Mouse (Mus musculus) heart, embryonic 10.5 days (tissue): ENCODE measurements around the gene Fgd1. TPM values are rescaled to one million over a fixed set of nuclear protein-coding genes. Genes with fewer than 3 reads are reported as not detected.

ENCODE experiments used
- DNase-seq: peaks from one replicate; pipeline ENCODE4 v3.0.0-alpha.2; 2017; ENCODE audit warnings: low spot score
- H3K27ac ChIP-seq: fragments of 300-500 bp; sonication (generic); 2 replicates; pipeline ENCODE4 v1.5.1; 2016; ENCODE audit warnings: mild to moderate bottlenecking
- H3K27me3 ChIP-seq: fragments of 300-500 bp; sonication (generic); 2 replicates; pipeline ENCODE4 v1.6.1; 2016; ENCODE audit warnings: mild to moderate bottlenecking; ENCODE audit not compliant: poor library complexity, insufficient read depth, severe bottlenecking
- H3K36me3 ChIP-seq: fragments of 300-500 bp; sonication (generic); 2 replicates; pipeline ENCODE4 v1.6.1; 2016; ENCODE audit warnings: mild to moderate bottlenecking, moderate library complexity
- H3K4me1 ChIP-seq: fragments of 300-500 bp; sonication (generic); 2 replicates; pipeline ENCODE4 v1.6.1; 2016; ENCODE audit warnings: mild to moderate bottlenecking
- H3K4me3 ChIP-seq: fragments of 300-500 bp; sonication (generic); 2 replicates; pipeline ENCODE4 v1.5.1; 2016; ENCODE audit warnings: mild to moderate bottlenecking, moderate library complexity
- H3K9me3 ChIP-seq: fragments of 300-500 bp; sonication (generic); 2 replicates; pipeline ENCODE4 v1.6.1; 2016; ENCODE audit warnings: mild to moderate bottlenecking, moderate library complexity
- whole genome bisulfite sequencing: fragments of 180-500 bp; shearing (Covaris S2); methylation state at CpG from one replicate; pipeline ENCODE4 v1.1.7; 2016; 5-methylcytosine and 5-hydroxymethylcytosine counted together
- polyA plus RNA-seq: library from polyadenylated mRNA; unstranded; fragments of >200 nt; fragmentation: Nextera tagmentation; extraction: Ambion mirVana; gene quantifications from 2 replicates; pipeline ENCODE4 v1.2.1, GENCODE M21; 2016

Gene Fgd1
- polyA plus RNA-seq, 1 experiment from 2014 or later = 9.3 TPM

DNA sequence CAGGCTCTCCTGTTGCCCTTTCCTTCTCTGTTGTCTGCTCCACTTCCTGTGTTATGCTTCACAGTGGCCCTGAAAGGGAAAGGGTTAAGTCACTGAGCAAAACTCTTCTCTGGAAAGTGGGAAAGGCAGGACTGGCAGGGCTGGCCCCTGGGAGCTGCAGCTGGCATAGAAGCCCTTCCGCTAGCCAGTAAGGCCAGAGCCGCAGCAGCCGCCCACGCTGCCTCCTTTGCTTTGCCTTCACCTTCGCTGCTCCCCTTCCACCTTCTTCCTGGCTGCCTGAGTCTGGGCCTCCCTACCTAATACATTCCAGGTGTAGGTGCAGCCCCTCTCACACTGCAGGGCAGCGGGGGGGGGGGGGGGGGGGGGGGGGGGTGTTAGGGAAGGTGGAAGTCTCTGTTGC lies 8.5 kb downstream of the Fgd1 start:
- no peak for DNase-seq
- Histone ChIP-seq H3K4me1 (peaks cover 19% of the 10 kb centered on the region), H3K27me3 (no peaks in the 10 kb centered on the region), H3K36me3 (no peaks in the 10 kb centered on the region), H3K27ac (peak overlapping the region; percentile 47; the same call in 1 of the 2 replicates), H3K9me3 (no peaks in the 10 kb centered on the region), H3K4me3 (no peak overlapping the region)
- 62% methylated on average over 5 of the region's 6 CpGs for WGBS

DNA sequence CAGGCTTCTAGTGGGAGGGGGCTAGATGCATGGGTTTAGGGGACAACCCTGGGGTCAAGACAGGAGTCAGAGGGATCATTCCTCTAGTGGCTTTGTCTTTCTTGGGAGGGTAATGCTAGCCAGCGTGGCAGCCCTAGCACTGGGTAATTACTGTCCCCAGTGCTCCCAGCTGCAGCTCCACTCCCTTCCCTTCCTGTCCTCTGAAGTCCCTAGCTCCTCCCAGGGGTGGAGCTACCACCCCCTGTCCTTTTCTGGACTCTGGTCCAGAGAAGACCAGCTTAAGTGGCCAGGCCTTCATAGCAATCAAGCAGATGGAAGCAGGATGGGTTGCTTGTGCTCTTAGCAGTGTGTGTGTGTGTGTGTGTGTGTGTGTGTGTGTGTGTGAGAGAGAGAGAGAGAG lies 9.6 kb downstream of the Fgd1 start:
- Histone ChIP-seq H3K36me3 (no peaks in the 10 kb centered on the region), H3K27me3 (no peaks in the 10 kb centered on the region), H3K4me3 (no peak overlapping the region), H3K27ac (no peak overlapping the region), H3K9me3 (no peaks in the 10 kb centered on the region), H3K4me1 (peaks cover 15% of the 10 kb centered on the region)
- DNase-seq = no peak
- 29% methylated on average over 1 of the region's 1 CpGs for WGBS

DNA sequence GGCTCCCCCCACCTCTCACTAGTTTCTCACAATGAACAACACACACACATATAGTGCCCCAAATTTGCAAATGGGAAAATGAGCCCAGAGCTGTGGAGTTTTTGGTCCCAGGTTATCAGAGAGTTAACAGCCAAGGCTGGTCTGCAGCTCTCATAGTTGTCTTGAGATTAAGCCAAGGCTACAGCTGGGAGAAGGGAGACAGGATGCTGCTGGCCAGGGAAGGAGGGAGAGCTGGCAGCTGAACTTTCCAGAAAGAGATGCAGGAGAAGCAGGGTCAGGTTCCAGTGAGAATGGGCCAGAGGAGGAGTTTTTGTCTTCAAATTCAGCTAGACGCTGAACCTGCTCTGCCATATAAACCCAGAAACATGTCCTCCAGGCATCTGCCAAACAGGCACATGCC lies 13.4 kb downstream of the Fgd1 start:
- Histone ChIP-seq H3K36me3 (no peaks in the 10 kb centered on the region), H3K27ac (no peak overlapping the region), H3K4me3 (no peak overlapping the region), H3K9me3 (no peaks in the 10 kb centered on the region), H3K27me3 (no peaks in the 10 kb centered on the region), H3K4me1 (peaks cover 8% of the 10 kb centered on the region)
- DNase-seq = no peak
- WGBS = 90% methylated on average over 1 of the region's 1 CpGs

DNA sequence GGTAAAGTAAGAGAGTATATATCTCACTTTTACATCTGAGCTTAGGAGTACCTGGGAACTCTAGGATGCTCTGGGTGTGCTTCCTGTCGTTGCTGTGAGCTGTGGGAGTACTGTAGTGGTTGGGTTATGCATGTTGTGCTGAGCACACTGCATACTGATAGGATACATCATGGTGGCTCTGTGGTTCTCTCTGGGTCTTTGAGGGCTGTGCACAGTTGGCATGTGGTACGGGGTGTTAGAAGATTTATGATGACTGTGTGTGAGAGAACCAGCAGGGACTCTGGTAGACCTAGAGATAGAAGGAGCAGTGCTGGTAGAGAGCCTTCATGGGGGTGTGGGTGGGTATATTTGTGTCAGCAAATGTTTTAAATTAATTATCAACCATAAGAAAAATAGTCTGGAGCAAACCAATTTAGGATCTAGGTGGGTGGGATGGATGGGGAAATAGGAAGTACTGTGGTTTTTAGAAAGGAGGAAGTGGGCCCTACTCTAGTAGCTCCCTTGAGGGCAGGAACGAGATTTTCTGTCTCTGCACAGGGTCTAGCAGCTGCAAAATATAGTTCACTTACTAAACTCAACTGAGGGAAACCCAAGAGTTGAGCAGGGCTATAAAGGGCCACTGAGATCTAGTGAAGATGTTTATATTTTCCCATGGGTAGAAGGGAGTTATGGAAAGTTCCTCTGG lies 15.8 kb downstream of the Fgd1 start:
- no peaks in the 10 kb centered on the region for H3K4me1 ChIP-seq
- H3K4me3 ChIP-seq = no peak overlapping the region
- no peaks in the 10 kb centered on the region for H3K9me3 ChIP-seq
- DNase-seq = no peak
- H3K27ac ChIP-seq = no peak overlapping the region
- 0 out of 2 replicates have a peak, but pooled peaks cover under 1% of the 10 kb centered on the region for H3K27me3 ChIP-seq
- peaks cover 5% of the 10 kb centered on the region; the same call in 1 of the 2 replicates for H3K36me3 ChIP-seq
- WGBS = 65% methylated on average over 3 of the region's 3 CpGs

DNA sequence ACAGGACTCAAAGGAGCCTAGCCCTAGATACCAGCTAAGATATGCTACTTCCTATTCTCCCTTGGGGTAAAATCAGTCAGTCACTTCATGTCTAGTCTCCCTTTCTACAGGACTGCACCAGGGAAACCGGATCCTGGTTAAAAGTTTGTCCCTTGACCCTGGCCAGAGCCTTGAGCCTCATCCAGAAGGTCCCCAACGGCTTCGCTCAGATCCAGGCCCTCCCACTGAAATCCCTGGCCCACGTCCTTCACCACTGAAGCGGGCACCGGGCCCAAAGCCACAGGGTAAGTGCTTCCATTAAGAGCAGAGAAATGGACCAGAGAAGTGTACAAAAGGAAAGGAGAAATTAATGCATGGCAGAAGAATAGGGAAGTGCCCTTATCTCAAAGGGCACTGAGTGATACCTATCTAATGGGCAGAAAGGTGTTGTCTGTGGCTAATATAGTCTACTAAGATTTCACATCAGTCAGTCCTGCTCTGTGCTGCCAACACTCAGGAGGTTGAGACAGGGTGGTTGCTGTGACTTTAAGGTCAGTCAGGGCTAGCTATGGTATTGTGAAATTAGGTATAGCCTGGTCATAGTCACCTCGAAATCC lies 20.2 kb downstream of the Fgd1 start:
- Histone ChIP-seq H3K9me3 (no peaks in the 10 kb centered on the region), H3K4me1 (no peaks in the 10 kb centered on the region), H3K4me3 (no peak overlapping the region), H3K36me3 (peaks cover 40% of the 10 kb centered on the region), H3K27me3 (0 out of 2 replicates have a peak, but pooled peaks cover 4% of the 10 kb centered on the region), H3K27ac (no peak overlapping the region)
- 84% methylated on average over 7 of the region's 7 CpGs for WGBS
- no peak for DNase-seq

DNA sequence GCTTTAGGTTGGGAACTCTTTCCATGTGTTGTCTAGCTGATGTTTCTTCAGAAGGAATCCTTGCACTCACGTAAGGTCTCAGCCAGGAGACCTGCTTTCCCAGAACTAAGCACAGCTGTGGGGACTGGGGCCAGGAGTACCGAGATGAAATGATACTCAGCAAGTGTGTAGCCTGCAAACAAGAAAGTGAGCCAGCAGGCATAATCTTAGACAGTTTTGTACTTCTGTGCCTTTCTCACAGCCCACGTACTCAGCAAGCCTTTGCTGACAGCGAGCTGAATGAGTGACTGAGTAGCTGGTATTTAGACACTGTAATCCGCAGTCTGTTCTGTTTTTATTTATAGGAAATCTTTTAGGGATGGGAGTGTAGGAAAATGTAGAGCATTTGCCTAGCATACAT lies 21.9 kb downstream of the Fgd1 start:
- 91% methylated on average over 5 of the region's 5 CpGs for WGBS
- H3K4me1 ChIP-seq = no peaks in the 10 kb centered on the region
- H3K4me3 ChIP-seq = no peak overlapping the region
- peaks cover 53% of the 10 kb centered on the region for H3K36me3 ChIP-seq
- DNase-seq = no peak
- H3K27ac ChIP-seq = no peak overlapping the region
- H3K27me3 ChIP-seq = 0 out of 2 replicates have a peak, but pooled peaks cover 4% of the 10 kb centered on the region
- H3K9me3 ChIP-seq = no peaks in the 10 kb centered on the region

DNA sequence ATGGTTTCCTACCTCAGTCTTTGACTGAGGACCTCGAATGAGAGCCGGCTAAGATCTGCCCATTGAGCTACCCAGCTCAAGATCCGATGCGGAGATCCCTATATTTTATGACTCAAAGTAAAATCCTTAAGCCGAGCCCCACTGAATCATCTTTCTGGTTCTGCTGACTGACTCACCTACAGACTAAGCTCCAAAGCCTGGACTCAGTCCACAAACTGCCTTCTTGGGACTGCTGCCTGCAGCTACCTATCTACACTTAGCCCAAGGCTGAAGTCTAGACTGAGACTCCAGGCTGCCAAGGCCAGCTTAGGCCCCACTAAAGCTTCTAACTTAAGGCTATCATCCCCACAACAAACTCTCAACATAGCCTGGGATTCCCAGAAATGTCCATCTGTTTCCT lies 30.1 kb downstream of the Fgd1 start:
- H3K27me3 ChIP-seq = no peaks in the 10 kb centered on the region
- H3K36me3 ChIP-seq = peaks cover 51% of the 10 kb centered on the region
- WGBS = 90% methylated on average over 5 of the region's 5 CpGs
- no peak for DNase-seq
- H3K27ac ChIP-seq = no peak overlapping the region
- no peak overlapping the region for H3K4me3 ChIP-seq
- H3K4me1 ChIP-seq = no peaks in the 10 kb centered on the region
- H3K9me3 ChIP-seq = no peaks in the 10 kb centered on the region

DNA sequence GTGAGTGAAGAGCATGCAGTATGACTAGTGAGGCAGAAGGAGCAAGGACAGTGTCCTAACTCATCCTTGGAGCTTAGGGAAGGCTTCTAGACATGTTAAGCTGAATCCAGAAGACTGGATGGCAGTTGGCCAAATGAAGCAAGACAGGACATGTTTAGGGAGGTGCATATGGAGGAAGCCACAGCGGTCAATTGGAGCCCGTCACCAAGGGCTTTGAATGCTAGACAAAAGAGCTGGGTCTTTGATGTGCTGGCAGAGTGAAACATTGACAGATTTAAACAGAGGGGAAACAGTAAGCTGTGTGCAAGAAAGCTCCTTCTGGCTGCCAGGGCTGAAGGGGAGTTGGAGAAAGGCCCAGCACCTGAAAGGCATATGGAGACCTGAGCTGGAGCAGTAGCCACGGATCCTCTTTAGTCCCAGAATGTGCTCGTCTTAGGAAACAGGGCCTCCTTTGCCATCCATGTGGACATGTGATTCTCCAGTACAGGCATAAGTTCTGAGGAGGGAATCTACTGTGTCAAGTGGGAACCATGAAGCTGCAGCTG lies 31.1 kb downstream of the Fgd1 start:
- no peaks in the 10 kb centered on the region for H3K27me3 ChIP-seq
- no peaks in the 10 kb centered on the region for H3K9me3 ChIP-seq
- no peak overlapping the region for H3K4me3 ChIP-seq
- peaks cover 47% of the 10 kb centered on the region for H3K36me3 ChIP-seq
- H3K4me1 ChIP-seq = no peaks in the 10 kb centered on the region
- no peak overlapping the region for H3K27ac ChIP-seq
- DNase-seq = no peak
- WGBS = 92% methylated on average over 4 of the region's 4 CpGs

DNA sequence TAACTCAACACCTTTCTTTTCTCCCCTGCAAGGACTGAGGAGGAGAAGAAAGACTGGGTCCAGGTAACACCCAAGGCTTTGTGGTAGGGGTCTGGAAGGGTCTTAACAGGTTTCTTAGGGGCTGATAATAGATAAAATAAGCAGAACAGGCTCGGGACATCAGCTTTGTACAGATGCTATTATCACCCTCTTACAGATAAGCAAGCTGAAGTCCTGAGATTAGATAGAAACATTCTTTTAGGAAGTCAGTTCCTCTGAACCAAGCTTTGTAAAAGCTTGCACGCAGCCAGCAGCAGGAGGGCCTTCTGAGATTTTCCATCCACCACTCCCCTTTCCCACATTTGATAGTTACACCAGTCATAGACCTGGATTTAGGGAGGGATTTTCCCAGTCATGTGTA lies 39.6 kb downstream of the Fgd1 start:
- Histone ChIP-seq H3K4me1 (no peaks in the 10 kb centered on the region), H3K27ac (no peak overlapping the region), H3K27me3 (no peaks in the 10 kb centered on the region), H3K9me3 (no peaks in the 10 kb centered on the region), H3K36me3 (peaks cover 50% of the 10 kb centered on the region), H3K4me3 (no peak overlapping the region)
- 28% methylated on average over 2 of the region's 2 CpGs for WGBS
- no peak for DNase-seq

DNA sequence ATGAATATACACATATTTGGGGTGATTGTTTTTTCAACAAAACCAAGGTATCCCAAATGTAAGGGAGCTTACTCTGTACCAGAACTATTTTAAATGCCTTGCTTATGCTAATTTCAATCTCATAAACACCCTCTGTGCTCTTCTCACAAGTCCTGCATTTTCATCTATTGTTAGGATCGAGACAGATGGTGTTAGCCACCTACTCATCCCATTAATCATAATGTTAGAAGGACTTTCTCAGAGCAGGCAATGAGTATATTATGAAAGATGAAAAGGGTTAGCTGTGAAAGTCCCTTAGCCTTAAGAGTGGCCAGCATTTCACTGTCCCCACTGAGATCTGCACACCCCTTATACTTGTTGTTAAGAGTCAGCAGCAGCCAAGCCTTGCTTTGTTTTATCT lies 41.5 kb downstream of the Fgd1 start:
- H3K4me1 ChIP-seq = no peaks in the 10 kb centered on the region
- H3K36me3 ChIP-seq = peaks cover 50% of the 10 kb centered on the region
- no peak overlapping the region for H3K4me3 ChIP-seq
- no peaks in the 10 kb centered on the region for H3K9me3 ChIP-seq
- H3K27me3 ChIP-seq = no peaks in the 10 kb centered on the region
- no peak overlapping the region for H3K27ac ChIP-seq
- DNase-seq = no peak
- WGBS = 91% methylated on average over 1 of the region's 1 CpGs

DNA sequence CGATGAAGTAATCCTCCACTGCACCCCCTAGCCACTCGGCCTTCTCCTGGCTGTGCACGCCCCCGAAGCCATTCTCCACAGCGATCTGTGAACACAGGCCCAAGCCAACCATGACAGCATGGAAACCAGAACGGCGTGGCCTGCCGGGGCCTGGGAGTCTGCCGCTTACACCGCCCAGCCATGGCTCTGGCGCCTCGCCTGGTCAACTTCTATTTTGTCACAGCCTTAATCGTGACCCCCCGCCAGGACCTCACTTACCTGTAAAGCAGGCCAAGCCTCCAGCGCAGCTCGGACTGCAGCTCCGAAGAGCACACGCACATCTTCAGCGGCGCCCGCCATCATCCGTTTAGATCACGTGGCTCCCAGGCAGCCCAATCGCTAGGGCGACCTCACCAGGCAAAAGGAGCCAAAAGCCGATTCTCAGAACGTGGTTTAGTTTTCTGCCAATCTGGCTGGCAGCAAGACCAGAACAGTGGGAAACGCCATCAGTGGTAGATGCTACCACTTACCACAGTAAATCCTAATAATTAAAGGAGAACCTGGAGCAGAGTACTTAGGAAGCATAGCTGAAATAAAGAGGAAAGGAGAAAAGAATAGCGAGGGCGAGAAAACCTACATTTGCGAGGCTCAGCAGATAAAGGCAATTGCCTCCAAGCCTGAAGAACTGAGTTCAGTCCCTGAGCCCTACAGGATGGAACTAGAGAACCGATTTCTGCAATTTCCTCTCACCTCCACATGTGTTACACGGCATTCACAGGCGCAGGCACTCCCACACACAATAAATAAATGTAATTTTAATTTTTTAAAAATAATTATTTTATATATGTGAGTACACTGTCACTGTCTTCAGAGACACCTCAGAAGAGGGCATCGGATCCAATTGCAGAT lies 50.5 kb downstream of the Fgd1 start, which contains the start of gene Tsr2:
Gene Tsr2, minus strand, starts transcription at position 373 of the 888 bp plus-strand sequence.
- Histone ChIP-seq H3K4me1 (no peaks in the 10 kb centered on the region; the same call in 1 of the 2 replicates), H3K4me3 (peak within 1 kb of the TSS; percentile 69), H3K27me3 (no peaks in the 10 kb centered on the region), H3K36me3 (no peaks in the 10 kb centered on the region), H3K9me3 (no peaks in the 10 kb centered on the region), H3K27ac (peak within 1 kb of the TSS; percentile 85)
- 25% methylated on average over 35 of the region's 35 CpGs for WGBS
- DNase-seq = peak; percentile 90

DNA sequence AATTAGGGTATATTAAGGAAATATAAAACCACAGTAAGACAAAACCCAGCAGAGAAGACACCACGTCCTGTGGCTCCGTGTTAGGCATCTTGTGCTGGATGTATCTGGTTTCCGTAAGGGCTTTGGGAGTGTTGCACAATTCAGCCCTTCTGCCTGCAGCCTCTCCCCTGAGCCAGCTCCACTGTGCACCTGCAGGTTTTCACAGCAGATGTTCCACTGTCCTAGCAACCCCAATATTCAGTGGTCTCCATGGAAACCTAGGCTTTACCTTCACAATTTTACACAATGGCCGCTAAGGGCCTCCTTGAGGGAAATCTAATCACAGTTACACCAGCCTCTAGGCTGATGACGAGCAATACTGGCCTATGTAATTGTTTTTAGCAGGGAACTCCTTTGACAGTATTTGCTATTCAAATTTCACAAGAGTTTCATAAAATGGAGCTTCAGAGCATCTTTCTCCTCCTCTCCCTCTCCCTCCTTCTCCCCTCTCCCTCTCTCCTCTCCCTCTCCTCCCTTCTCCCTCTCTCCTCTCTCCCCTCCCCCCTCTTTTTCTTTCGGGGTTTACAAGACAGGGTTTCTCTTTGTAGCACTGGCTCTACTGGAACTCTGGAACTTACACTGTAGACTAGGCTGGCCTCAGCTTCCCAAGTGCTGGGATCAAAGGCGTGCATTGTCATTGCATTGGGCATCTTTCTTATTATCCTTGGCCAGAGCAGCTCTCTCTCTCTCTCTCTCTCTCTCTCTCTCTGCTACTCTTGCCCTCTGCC lies 61.5 kb downstream of the Fgd1 start:
- DNase-seq = no peak
- Histone ChIP-seq H3K36me3 (no peaks in the 10 kb centered on the region), H3K27me3 (no peaks in the 10 kb centered on the region), H3K27ac (no peak overlapping the region), H3K4me1 (no peaks in the 10 kb centered on the region), H3K4me3 (no peak overlapping the region), H3K9me3 (no peaks in the 10 kb centered on the region)
- WGBS = 65% methylated on average over 7 of the region's 7 CpGs
